Mouse (Mus musculus) limb, embryonic 12.5 days (tissue): ENCODE results near the gene Cygb. TPM values are rescaled to one million over a fixed set of nuclear protein-coding genes. Genes with fewer than 3 reads are reported as not detected.

Experiments
- ATAC-seq: fragments of 200-750 bp; cut with Nextera tagmentation; 2 replicates; pipeline ENCODE4 v1.8.0; 2017; ENCODE audit warnings: low read depth, moderate TSS enrichment; ENCODE audit not compliant: insufficient number of reproducible peaks, insufficient read depth, low FRiP score, low TSS enrichment
- H3K27ac ChIP-seq: fragments of 300-500 bp; sonication (generic); 2 replicates; pipeline ENCODE4 v1.5.1; 2016; ENCODE audit warnings: mild to moderate bottlenecking, moderate library complexity
- H3K27me3 ChIP-seq: fragments of 300-500 bp; sonication (generic); 2 replicates; pipeline ENCODE4 v1.6.1; 2016; ENCODE audit warnings: mild to moderate bottlenecking, moderate library complexity
- H3K36me3 ChIP-seq: fragments of 300-500 bp; sonication (generic); 2 replicates; pipeline ENCODE4 v1.6.1; 2016; ENCODE audit warnings: mild to moderate bottlenecking, moderate library complexity
- H3K4me1 ChIP-seq: fragments of 300-500 bp; sonication (generic); replicated peaks from 2 replicates; pipeline ENCODE4 v1.6.1; 2016
- H3K4me2 ChIP-seq: fragments of 300-500 bp; sonication (generic); 2 replicates; pipeline ENCODE4 v1.6.1; 2016; ENCODE audit warnings: mild to moderate bottlenecking, moderate library complexity
- H3K4me3 ChIP-seq: fragments of 300-500 bp; sonication (generic); replicated peaks from 2 replicates; pipeline ENCODE4 v1.5.1; 2016; ENCODE audit warnings: mild to moderate bottlenecking
- H3K9ac ChIP-seq: fragments of 300-500 bp; sonication (generic); replicated peaks from 2 replicates; pipeline ENCODE4 v1.6.1; 2016; ENCODE audit warnings: mild to moderate bottlenecking, moderate library complexity
- H3K9me3 ChIP-seq: fragments of 300-500 bp; sonication (generic); 2 replicates; pipeline ENCODE4 v1.6.1; 2016; ENCODE audit warnings: mild to moderate bottlenecking, moderate library complexity
- WGBS: fragments of 180-500 bp; shearing (Covaris S2); methylation state at CpG from one replicate; pipeline ENCODE4 v1.1.7; 2016; 5-methylcytosine and 5-hydroxymethylcytosine counted together
- polyA plus RNA-seq: library from polyadenylated mRNA; unstranded; fragments of >200 nt; fragmentation: Nextera tagmentation; extraction: Ambion mirVana; gene quantifications from 2 replicates; pipeline ENCODE4 v1.2.1, GENCODE M21; 2016

The Cygb gene
- polyA plus RNA-seq, 1 experiment from 2014 or later, result 3.1 TPM

DNA sequence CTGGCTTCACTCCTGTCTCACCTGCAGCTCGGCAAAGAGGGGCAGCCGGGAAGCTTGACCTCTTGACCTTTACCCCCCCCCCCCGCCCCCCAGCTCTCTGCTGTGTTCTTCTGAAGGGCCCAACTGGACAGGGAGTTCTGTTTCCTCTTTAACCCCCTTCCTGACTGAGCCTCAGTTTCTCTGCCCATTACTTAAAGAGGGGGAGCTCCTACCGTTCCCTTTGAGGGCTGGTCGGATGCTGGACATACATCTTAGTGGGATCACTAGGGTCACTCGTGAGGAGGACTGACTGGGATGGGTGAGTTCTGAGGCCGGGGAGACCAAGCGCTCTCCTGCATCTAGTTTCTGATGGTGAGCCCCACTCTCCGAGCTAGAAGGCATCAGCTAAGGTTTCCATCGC, 879 bp downstream of the Cygb start, which contains the start of gene Prcd:
Gene Prcd (plus strand): TSS at position 301 of the 400 bp plus-strand sequence.
- Histone ChIP-seq H3K27me3 (peaks cover 42% of the 10 kb centered on the region), H3K27ac (no peak within 1 kb of the TSS), H3K9me3 (no peaks in the 10 kb centered on the region), H3K4me3 (peak within 1 kb of the TSS; percentile 52), H3K36me3 (no peaks in the 10 kb centered on the region), H3K4me2 (peak within 1 kb of the TSS; percentile 97), H3K9ac (peak within 1 kb of the TSS; percentile 68), H3K4me1 (peaks cover 48% of the 10 kb centered on the region)
- WGBS, result 3% methylated on average over 10 of the region's 10 CpGs
- ATAC-seq, result no peak

DNA sequence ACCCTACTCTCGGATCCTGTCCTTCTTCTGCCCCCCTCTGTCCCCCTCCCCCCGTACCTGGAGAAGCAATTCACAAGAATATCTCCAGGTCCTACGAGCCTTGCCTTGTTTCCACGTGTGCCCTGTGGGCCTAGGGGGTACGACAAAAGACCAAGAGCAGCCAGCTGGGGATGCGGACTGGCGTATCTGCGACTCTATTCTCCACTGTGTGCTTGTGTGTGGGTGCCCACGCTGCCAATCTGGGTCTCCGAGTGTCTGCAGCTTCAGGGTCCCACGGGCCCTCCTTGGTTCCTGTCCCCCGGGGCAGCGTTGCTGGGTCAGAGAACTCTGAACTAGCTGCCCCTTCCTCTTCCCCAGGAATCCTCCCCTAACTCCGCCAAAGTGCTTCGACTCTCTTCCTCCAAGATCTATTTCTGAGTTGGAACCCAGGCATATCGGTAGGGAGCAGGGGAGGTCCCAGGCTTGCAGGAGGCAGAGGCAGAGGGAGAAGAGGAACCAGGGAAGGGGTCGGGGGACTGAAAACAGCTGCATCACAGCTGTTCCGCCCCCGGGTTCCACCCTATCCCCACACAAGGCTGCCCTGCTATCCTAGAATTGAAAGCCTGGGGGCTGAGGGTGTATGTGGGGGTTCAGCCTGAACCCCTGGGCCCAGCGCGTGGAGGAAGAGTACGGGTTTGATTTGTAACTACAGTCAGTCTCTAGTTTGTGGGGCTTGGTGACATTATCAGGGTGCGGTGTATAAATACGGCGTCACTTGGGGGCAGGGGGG, 1.6 kb downstream of the Cygb start:
- Histone ChIP-seq H3K4me3 (no peak overlapping the region), H3K4me1 (peaks cover 51% of the 10 kb centered on the region), H3K4me2 (peak overlapping the region; percentile 97), H3K9me3 (no peaks in the 10 kb centered on the region), H3K27me3 (peaks cover 42% of the 10 kb centered on the region), H3K9ac (no peak overlapping the region), H3K27ac (no peak overlapping the region), H3K36me3 (no peaks in the 10 kb centered on the region)
- 61% methylated on average over 25 of the region's 25 CpGs for whole genome bisulfite sequencing
- ATAC-seq, result no peak

DNA sequence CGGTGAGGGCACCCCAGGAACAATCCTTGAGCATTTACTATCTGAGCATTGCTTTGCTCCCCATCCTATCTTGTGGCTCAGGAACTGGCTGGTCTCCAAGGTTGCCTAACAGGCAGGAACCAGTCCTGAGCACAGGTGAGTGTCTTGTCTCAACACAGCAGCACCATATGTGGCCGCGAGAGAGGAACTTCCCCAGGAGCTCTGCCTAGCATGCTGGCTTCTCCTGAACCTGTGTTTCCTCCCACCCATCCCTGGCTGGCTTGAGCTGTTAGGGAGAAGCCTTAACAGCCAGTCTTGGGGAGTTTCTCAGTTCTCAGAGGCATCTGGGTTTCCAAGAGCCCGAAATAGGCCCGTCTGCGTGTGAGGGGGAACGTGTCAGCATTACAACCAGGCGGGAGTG, 2.8 kb downstream of the Cygb start:
- Histone ChIP-seq H3K9ac (no peak overlapping the region), H3K4me1 (peaks cover 57% of the 10 kb centered on the region), H3K36me3 (no peaks in the 10 kb centered on the region), H3K27me3 (peaks cover 44% of the 10 kb centered on the region), H3K4me3 (no peak overlapping the region), H3K27ac (no peak overlapping the region), H3K9me3 (no peaks in the 10 kb centered on the region), H3K4me2 (no peak overlapping the region)
- no peak for ATAC-seq
- 72% methylated on average over 8 of the region's 8 CpGs for WGBS

DNA sequence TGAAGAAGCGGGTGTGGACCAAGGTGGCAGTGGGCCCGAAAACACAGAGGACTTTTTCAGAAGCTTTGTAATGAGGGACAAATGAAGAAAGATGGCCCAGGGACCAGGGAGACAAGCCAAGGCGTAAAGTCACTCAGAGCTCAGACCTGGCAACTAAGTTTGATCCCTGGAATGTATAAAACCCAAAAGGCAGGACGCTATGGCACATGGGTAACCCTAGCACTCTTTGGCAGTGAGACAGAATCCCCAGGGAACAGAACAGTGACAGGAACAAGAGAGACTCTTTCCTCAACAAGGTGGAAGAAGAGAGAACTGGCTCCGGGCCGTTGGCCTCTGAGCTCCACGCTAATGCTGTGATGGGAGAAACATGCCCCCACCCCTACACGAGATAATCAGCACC, 3.3 kb downstream of the Cygb start:
- Histone ChIP-seq H3K9me3 (no peaks in the 10 kb centered on the region), H3K4me1 (peaks cover 60% of the 10 kb centered on the region), H3K27ac (no peak overlapping the region), H3K9ac (no peak overlapping the region), H3K27me3 (peaks cover 40% of the 10 kb centered on the region), H3K4me3 (no peak overlapping the region), H3K36me3 (no peaks in the 10 kb centered on the region), H3K4me2 (no peak overlapping the region)
- WGBS, result 83% methylated on average over 8 of the region's 8 CpGs
- ATAC-seq, result no peak

DNA sequence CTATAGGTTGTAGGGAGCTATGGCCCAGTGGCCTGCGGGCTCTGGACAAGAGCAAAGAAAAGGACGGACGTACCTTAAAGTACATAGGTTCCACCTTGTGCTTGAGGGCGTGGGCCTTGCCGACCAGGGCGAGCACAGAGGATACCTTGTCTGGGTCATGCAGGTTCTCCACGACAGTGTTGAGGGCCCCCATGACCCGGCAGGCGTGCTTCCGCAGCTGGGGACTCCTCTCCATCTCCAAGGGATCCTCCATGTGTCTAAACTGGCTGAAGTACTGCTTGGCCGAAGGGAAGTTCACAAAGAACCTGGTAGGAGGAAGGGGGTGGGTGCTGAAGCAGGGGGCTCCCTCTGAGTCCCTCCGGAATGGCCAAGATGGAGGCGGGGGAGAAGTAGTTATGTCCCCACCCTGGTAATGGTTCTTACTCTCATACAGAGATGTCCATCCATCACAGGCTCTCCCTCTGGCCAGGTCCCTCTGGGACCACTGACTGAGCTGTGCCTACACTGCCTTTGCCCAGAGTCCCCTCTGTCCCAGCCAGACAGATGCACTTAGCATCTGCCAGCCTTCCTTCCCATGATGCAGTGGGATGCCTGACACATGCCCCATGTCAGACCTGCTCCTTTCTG, 4.3 kb downstream of the Cygb start:
- ATAC-seq, result no peak
- 89% methylated on average over 13 of the region's 13 CpGs for WGBS
- Histone ChIP-seq H3K27ac (no peak overlapping the region), H3K9me3 (no peaks in the 10 kb centered on the region), H3K27me3 (peaks cover 37% of the 10 kb centered on the region), H3K4me1 (peaks cover 70% of the 10 kb centered on the region), H3K4me3 (no peak overlapping the region), H3K9ac (no peak overlapping the region), H3K4me2 (no peak overlapping the region), H3K36me3 (no peaks in the 10 kb centered on the region)

DNA sequence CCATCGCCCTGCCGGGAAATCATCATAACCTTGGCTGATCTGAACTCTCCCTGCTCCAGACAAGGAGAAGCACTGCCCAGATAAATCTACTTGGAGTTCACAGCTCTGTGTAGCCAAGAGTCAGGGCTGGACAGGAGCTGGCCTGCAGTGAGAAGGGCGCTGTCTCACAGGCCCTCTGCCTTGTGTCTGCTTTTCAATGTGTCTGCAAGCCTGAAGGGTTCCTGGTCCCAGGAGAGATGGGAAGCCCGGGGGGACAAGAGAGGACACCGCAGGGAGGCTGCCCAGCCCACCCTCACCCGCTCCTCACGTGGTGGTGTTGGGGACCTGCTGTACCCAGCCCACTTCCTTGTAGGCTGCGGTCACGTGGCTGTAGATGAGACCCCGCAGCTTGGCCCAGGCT, 5.1 kb downstream of the Cygb start:
- H3K27ac ChIP-seq, result peak overlapping the region; percentile 72

DNA sequence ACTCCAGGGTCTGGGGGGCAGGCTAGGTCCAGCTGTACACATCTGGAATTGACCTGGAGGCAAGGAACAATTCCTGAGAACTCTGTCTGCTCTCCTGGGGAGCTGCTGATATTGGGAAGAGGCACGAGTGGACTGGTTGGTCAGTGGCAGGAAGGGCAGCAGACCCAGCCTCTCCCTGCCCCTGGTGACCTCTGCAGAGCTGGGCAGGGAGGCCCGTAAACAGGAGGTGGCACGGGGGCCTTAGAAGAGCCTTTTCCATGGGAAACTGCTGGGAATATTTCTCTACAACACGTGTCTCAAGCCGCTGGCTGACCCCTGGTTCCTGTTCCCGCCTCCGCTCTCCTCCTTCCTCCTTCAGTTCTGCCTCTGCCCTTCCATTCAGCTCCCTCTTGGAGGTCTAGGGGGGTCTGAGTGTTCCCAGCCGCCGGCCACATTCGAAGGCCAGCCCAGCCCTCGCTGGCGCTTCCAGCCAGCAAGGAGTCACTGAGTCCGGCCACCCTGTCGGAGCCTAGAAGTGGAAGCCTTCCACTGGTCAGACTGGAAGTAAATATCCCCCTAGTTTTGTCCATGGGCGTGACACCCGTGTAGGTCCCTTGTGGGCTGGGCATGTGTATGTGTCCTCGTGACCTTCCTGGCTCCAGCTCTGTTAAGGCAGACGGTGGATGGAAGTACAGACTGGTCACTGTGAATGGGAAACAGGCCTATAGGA, 5.7 kb downstream of the Cygb start:
- peak overlapping the region; percentile 34 for H3K9ac ChIP-seq
- no peaks in the 10 kb centered on the region for H3K9me3 ChIP-seq
- H3K4me1 ChIP-seq, result peaks cover 72% of the 10 kb centered on the region
- peak overlapping the region; percentile 72 for H3K27ac ChIP-seq
- peak overlapping the region; percentile 24; the same call in 1 of the 2 replicates for H3K4me2 ChIP-seq
- H3K27me3 ChIP-seq, result peaks cover 22% of the 10 kb centered on the region
- no peak overlapping the region for H3K4me3 ChIP-seq
- WGBS, result 33% methylated on average over 18 of the region's 18 CpGs
- ATAC-seq, result no peak
- H3K36me3 ChIP-seq, result no peaks in the 10 kb centered on the region

More for the DNA sequence above, 5.1 kb downstream of the Cygb start:
- Histone ChIP-seq H3K4me1 (peaks cover 71% of the 10 kb centered on the region), H3K9me3 (no peaks in the 10 kb centered on the region), H3K4me3 (no peak overlapping the region), H3K9ac (no peak overlapping the region; the same call in 1 of the 2 replicates), H3K36me3 (no peaks in the 10 kb centered on the region), H3K4me2 (no peak overlapping the region), H3K27me3 (peaks cover 28% of the 10 kb centered on the region)
- 70% methylated on average over 10 of the region's 10 CpGs for WGBS
- ATAC-seq, result no peak

DNA sequence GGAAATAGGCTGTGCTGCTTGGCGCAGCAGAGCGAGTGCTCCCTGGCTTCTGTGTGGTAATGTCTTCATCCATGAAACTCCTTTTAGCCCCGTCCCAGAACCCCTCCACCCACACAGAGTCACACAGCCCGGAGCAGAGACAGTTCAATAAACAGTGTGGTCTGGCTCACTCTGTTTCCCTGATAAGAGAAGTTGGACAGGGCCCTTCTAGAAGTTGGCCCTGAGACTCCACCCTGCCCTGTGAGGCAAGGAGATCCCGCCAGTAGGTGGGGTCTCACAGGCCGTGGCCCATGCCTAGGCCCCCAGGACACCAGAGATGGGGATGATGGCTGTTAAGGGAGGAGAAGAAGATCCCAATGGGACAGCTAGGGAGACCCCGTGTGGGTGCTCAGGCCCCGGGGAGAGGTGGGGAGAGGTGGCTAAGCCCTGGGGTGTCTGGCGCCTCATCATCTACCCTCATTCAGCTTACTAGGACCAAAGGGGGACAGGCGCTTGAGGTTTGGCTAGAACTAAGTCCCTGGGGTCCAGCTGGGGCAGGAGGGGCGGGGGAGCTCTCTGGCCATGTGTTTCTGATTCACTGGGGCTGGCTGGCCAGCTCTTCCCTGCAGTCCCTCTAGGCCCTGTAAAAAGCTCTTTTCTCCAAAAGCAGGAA, 6.6 kb downstream of the Cygb start:
- WGBS, result 26% methylated on average over 11 of the region's 11 CpGs

DNA sequence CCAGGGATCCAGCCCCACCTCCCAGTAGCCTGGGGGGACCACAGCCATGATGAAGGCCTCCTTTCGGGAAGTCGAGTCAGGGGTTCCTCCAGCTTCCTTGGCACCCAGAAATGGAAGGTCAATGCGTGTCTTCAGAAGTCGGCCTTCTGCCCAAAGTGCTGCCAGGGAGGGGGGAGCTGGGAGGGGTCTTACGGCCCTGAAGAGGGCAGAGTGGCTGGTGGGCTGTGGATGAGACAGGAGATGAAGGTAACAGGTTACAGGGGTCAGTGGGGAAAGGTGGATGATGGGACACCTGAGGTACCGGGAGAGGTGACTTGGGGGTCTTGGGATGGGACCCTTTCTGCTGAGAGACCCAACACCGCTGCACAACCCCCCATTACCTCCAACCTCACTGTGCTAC, 7.3 kb downstream of the Cygb start:
- Histone ChIP-seq H3K4me3 (no peak overlapping the region), H3K9ac (no peak overlapping the region), H3K27me3 (peaks cover 6% of the 10 kb centered on the region), H3K4me2 (no peak overlapping the region), H3K27ac (no peak overlapping the region), H3K4me1 (peaks cover 62% of the 10 kb centered on the region), H3K9me3 (no peaks in the 10 kb centered on the region), H3K36me3 (no peaks in the 10 kb centered on the region)
- 81% methylated on average over 7 of the region's 7 CpGs for WGBS
- no peak for ATAC-seq

More for the DNA sequence above, 6.6 kb downstream of the Cygb start:
- Histone ChIP-seq H3K27me3 (peaks cover 13% of the 10 kb centered on the region), H3K36me3 (no peaks in the 10 kb centered on the region), H3K27ac (peak overlapping the region; percentile 72), H3K9ac (peak overlapping the region; percentile 34; the same call in 1 of the 2 replicates), H3K4me2 (0 out of 2 replicates have a peak overlapping the region, but pooled peaks have one; percentile 24), H3K4me3 (no peak overlapping the region), H3K9me3 (no peaks in the 10 kb centered on the region), H3K4me1 (peaks cover 63% of the 10 kb centered on the region)
- ATAC-seq, result no peak

DNA sequence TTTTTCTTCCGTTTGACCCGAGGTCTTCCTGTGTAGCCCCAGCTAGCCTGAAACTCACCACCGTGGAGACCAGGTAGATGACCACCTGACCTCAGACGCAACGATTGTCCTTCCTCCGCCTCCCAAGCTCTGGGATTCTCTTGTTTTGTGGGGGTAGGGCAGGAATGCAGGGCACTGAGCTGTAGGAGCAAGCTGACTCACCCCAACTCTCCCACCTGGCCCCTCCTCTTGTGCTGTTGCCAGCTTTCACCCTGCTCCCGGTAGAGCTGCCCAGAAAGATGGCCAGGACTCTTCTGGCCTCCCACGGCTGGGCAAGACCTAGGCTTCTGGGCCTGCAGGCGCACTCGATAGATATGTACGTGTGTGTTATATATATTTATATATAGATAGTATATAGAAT, 8.0 kb downstream of the Cygb start:
- no peak for ATAC-seq
- Histone ChIP-seq H3K9ac (no peak overlapping the region), H3K9me3 (no peaks in the 10 kb centered on the region), H3K4me3 (no peak overlapping the region), H3K27ac (no peak overlapping the region), H3K4me1 (peaks cover 62% of the 10 kb centered on the region), H3K27me3 (0 out of 2 replicates have a peak, but pooled peaks cover 2% of the 10 kb centered on the region), H3K36me3 (no peaks in the 10 kb centered on the region), H3K4me2 (no peak overlapping the region)
- 56% methylated on average over 10 of the region's 11 CpGs for WGBS
